Mouse (Mus musculus) intestine, embryonic 16.5 days (tissue): ENCODE data around the gene Islr2. TPM values are rescaled to one million over a fixed set of nuclear protein-coding genes. Genes with fewer than 3 reads are reported as not detected.

Experiments used
- ATAC-seq: fragments of 200-750 bp; cut with Nextera tagmentation; 2 replicates; pipeline ENCODE4 v1.8.0; 2017; ENCODE audit warnings: moderate TSS enrichment, moderate library complexity
- H3K27ac ChIP-seq: fragments of 300-500 bp; sonication (generic); 2 replicates; pipeline ENCODE4 v1.5.1; 2014; ENCODE audit warnings: mild to moderate bottlenecking, low read length
- H3K27me3 ChIP-seq: fragments of 300-500 bp; sonication (generic); replicated peaks from 2 replicates; pipeline ENCODE4 v1.6.1; 2014; ENCODE audit warnings: low read length, control low read depth, mixed read lengths; ENCODE audit not compliant: control insufficient read depth, insufficient read depth
- H3K36me3 ChIP-seq: fragments of 300-500 bp; sonication (generic); 2 replicates; pipeline ENCODE4 v1.6.1; 2014; ENCODE audit warnings: low read length, control low read depth; ENCODE audit not compliant: control insufficient read depth, insufficient read depth
- H3K4me1 ChIP-seq: fragments of 300-500 bp; sonication (generic); 2 replicates; pipeline ENCODE4 v1.6.1; 2014; ENCODE audit warnings: low read length, control low read depth, mixed read lengths; ENCODE audit not compliant: control insufficient read depth, insufficient read depth
- H3K4me2 ChIP-seq: fragments of 300-500 bp; sonication (generic); 2 replicates; pipeline ENCODE4 v1.6.1; 2014; ENCODE audit warnings: low read depth, low read length, control low read depth
- H3K4me3 ChIP-seq: fragments of 300-500 bp; sonication (generic); 2 replicates; pipeline ENCODE4 v1.5.1; 2014; ENCODE audit warnings: mild to moderate bottlenecking, low read length
- H3K9ac ChIP-seq: fragments of 300-500 bp; sonication (generic); 2 replicates; pipeline ENCODE4 v1.6.1; 2014; ENCODE audit warnings: low read depth, low read length
- H3K9me3 ChIP-seq: fragments of 300-500 bp; sonication (generic); 2 replicates; pipeline ENCODE4 v1.6.1; 2016; ENCODE audit warnings: low read length, control low read depth; ENCODE audit not compliant: control insufficient read depth
- WGBS: fragments of 180-500 bp; shearing (Covaris S2); extraction: QIAGEN DNeasy Blood & Tissue Kit; methylation state at CpG from one replicate; pipeline ENCODE4 v1.1.7; 2014; 5-methylcytosine and 5-hydroxymethylcytosine counted together
- polyA plus RNA-seq: library from polyadenylated mRNA; unstranded; fragments of >200 nt; fragmentation: Nextera tagmentation; extraction: Ambion mirVana; gene quantifications from 2 replicates; pipeline ENCODE4 v1.2.1, GENCODE M21; 2015

Gene Islr2
- polyA plus RNA-seq, 1 experiment from 2014 or later: 0.83 TPM

DNA sequence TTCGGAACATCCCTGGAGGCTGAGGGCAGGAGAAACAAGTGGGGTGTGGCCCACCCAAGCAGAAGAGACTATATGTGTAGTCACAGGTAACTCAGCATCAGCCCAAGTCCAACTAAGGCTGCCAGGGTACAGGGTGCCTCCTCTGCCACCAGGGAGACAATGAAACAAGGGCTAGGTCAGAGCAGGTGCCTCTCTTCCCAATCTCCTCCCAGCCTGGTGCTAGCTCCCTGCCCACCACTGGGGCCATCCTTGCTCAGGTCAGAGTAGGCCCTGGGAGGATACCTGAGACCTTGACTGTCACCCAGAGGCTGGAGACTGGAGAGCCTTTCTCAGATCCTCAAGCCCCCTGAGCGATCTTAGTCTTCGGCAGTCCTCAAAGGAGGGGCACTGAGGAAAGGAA lies 41.9 kb downstream of the Islr2 start:
- no peak overlapping the region for H3K4me3 ChIP-seq
- H3K4me2 ChIP-seq: no peak overlapping the region
- H3K27me3 ChIP-seq: no peaks in the 10 kb centered on the region
- no peak for ATAC-seq
- no peak overlapping the region for H3K27ac ChIP-seq
- H3K4me1 ChIP-seq: peaks cover 20% of the 10 kb centered on the region
- H3K9ac ChIP-seq: no peak overlapping the region
- 86% methylated on average over 3 of the region's 3 CpGs for WGBS
- H3K36me3 ChIP-seq: no peaks in the 10 kb centered on the region
- H3K9me3 ChIP-seq: no peaks in the 10 kb centered on the region

GRCm38 (mm10) chr9:58160315-58160714 lies 43.8 kb downstream of the Islr2 start:
- no peaks in the 10 kb centered on the region for H3K27me3 ChIP-seq
- no peak overlapping the region for H3K4me2 ChIP-seq
- peaks cover 38% of the 10 kb centered on the region for H3K4me1 ChIP-seq
- H3K4me3 ChIP-seq: no peak overlapping the region
- H3K36me3 ChIP-seq: no peaks in the 10 kb centered on the region
- ATAC-seq: no peak
- WGBS: 81% methylated on average over 5 of the region's 5 CpGs
- H3K9ac ChIP-seq: no peak overlapping the region; the same call in 1 of the 2 replicates
- no peaks in the 10 kb centered on the region for H3K9me3 ChIP-seq
- peak overlapping the region; percentile 98 for H3K27ac ChIP-seq

DNA sequence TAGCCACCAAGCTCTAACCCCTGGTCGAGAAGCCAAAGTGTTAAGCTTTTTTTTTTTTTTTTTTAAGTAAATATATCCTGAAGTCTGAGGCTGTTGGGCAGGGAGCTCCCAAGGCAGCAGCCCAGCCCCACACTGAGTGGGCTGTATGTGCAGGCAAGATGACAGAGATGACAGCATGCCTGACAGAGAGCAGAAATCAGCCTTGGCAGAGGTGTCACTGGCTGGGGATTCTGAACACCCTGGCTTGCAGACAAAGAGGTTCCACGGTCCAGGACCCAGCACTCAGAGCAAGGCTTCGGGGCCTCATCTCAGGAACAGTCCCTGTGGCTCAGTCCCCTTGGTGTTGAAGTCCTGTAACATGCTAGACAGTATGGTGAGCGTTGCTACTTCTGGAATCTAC lies 44.3 kb downstream of the Islr2 start:
- H3K4me2 ChIP-seq: peak overlapping the region; percentile 67
- peak overlapping the region; percentile 98 for H3K27ac ChIP-seq
- H3K9ac ChIP-seq: no peak overlapping the region; the same call in 1 of the 2 replicates
- 39% methylated on average over 4 of the region's 4 CpGs for WGBS
- H3K4me1 ChIP-seq: peaks cover 42% of the 10 kb centered on the region
- H3K9me3 ChIP-seq: no peaks in the 10 kb centered on the region
- H3K4me3 ChIP-seq: no peak overlapping the region
- no peaks in the 10 kb centered on the region for H3K36me3 ChIP-seq
- 0 out of 2 replicates have a peak, but pooled peaks have one; percentile 20 for ATAC-seq
- H3K27me3 ChIP-seq: no peaks in the 10 kb centered on the region

DNA sequence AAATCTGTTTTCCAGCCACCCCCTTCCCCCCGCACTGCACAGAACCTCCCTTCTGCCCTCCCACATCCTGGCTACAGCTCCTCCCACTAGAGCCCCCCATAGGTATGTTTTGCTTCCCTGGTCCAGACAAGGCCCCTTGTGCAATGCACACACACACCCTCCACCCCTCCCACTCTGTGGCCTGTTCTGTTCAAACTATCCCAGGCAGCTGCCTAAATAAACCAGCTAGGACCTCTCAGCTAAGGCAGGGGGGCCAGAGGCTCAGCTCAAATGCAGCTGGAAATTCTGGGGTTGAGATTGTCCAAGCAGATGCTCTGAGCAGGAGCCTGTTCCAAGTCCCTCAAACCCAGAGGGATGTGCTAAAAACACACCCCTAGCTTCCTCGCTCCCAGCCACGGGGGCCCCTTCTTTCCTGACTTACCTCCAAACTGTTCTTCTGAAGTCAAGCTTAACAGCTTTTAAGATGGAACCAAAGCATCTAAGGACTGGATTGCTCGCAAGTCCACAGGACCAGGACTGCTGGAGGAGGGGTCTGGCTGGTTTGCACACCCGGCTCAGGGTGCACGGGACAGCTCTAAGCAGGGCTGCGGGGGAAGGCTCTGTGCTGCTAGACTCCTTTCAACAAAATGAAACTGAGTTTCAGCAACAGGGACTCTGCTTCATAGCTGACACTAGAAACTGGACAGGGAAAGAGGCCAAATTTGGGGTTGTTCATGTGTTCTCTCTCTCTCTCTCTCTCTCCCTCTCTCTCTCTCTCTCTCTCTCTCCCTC lies 45.4 kb downstream of the Islr2 start:
- Histone ChIP-seq H3K9me3 (no peaks in the 10 kb centered on the region), H3K4me3 (peak overlapping the region; percentile 44), H3K4me2 (peak overlapping the region; percentile 67), H3K27ac (peak overlapping the region; percentile 98), H3K9ac (peak overlapping the region; percentile 64), H3K27me3 (no peaks in the 10 kb centered on the region), H3K36me3 (no peaks in the 10 kb centered on the region), H3K4me1 (peaks cover 46% of the 10 kb centered on the region)
- 24% methylated on average over 7 of the region's 7 CpGs for WGBS
- peak; percentile 87 for ATAC-seq

GRCm38 (mm10) chr9:58157838-58158237 lies 46.3 kb downstream of the Islr2 start:
- H3K36me3 ChIP-seq: no peaks in the 10 kb centered on the region
- H3K4me2 ChIP-seq: peak overlapping the region; percentile 67
- no peaks in the 10 kb centered on the region for H3K27me3 ChIP-seq
- H3K4me3 ChIP-seq: peak overlapping the region; percentile 44
- H3K9ac ChIP-seq: peak overlapping the region; percentile 64
- peaks cover 53% of the 10 kb centered on the region for H3K4me1 ChIP-seq
- WGBS: 68% methylated on average over 13 of the region's 13 CpGs
- no peaks in the 10 kb centered on the region for H3K9me3 ChIP-seq
- H3K27ac ChIP-seq: peak overlapping the region; percentile 98
- ATAC-seq: no peak

DNA sequence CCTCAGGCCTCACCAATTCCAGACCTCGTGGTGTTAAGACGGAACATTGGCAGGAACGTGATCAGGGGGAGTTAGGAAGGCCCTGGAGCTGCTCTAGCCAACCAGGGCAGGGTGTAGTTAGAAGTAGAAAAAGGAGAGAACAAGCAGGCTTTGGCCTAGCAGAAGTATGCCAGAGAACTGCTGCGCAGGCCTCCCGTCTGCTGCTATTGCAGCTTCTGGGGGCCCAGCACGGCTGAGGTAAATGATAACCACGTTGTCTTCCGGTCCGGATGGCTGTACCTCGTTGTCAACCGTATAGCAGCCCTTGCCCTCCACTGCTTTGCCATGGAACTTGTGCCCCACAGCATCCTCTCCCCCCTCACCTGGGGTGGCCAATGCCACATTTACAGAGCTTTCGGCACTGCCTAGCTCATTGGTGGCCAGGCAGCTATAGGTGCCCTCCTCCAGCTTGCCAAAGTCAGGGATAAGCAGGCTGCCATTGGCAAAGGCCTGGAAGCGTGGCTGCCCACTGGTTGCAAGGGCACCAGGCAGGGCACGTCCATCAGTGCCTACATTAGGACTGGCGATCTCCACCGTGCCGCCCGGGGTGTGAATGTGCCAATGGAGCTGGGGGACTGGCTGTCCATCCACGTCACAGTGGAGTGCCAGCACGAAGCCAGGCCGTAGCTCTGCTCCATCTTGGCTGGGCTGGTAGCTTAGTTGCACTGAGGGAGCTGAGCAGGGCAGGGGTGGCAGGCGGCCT lies 47.1 kb downstream of the Islr2 start:
- peaks cover 53% of the 10 kb centered on the region for H3K4me1 ChIP-seq
- no peak for ATAC-seq
- H3K4me2 ChIP-seq: peak overlapping the region; percentile 67
- H3K9ac ChIP-seq: peak overlapping the region; percentile 64
- H3K27me3 ChIP-seq: no peaks in the 10 kb centered on the region
- WGBS: 81% methylated on average over 22 of the region's 22 CpGs
- H3K9me3 ChIP-seq: no peaks in the 10 kb centered on the region
- peak overlapping the region; percentile 98 for H3K27ac ChIP-seq
- peak overlapping the region; percentile 44 for H3K4me3 ChIP-seq
- no peaks in the 10 kb centered on the region for H3K36me3 ChIP-seq

- no peaks in the 10 kb centered on the region for H3K9me3 ChIP-seq
- H3K27ac ChIP-seq: peak overlapping the region; percentile 59
- peak; percentile 25; the same call in 1 of the 2 replicates for ATAC-seq
- no peak overlapping the region for H3K9ac ChIP-seq
- no peak overlapping the region for H3K4me2 ChIP-seq
- 34% methylated on average over 3 of the region's 3 CpGs for WGBS
- H3K27me3 ChIP-seq: no peaks in the 10 kb centered on the region
- no peaks in the 10 kb centered on the region for H3K36me3 ChIP-seq
- H3K4me1 ChIP-seq: peaks cover 51% of the 10 kb centered on the region
- no peak overlapping the region for H3K4me3 ChIP-seq
Observed at GRCm38 (mm10) chr9:58155366-58155765, 48.8 kb downstream of the Islr2 start.

- Histone ChIP-seq H3K9me3 (no peaks in the 10 kb centered on the region), H3K36me3 (no peaks in the 10 kb centered on the region), H3K4me1 (peaks cover 40% of the 10 kb centered on the region), H3K9ac (no peak overlapping the region), H3K27ac (peak overlapping the region; percentile 5; the same call in 1 of the 2 replicates), H3K4me3 (no peak overlapping the region), H3K27me3 (no peaks in the 10 kb centered on the region), H3K4me2 (no peak overlapping the region)
- WGBS: 79% methylated on average over 3 of the region's 3 CpGs
- no peak for ATAC-seq
Observed at GRCm38 (mm10) chr9:58153095-58153494, 51.0 kb downstream of the Islr2 start.

- WGBS: 72% methylated on average over 4 of the region's 4 CpGs
- H3K4me1 ChIP-seq: peaks cover 20% of the 10 kb centered on the region
- no peak for ATAC-seq
Observed at GRCm38 (mm10) chr9:58150733-58151361, 53.3 kb downstream of the Islr2 start.

More at GRCm38 (mm10) chr9:58150733-58151361, 53.3 kb downstream of the Islr2 start:
- no peak overlapping the region for H3K4me3 ChIP-seq
- H3K27ac ChIP-seq: no peak overlapping the region
- H3K9me3 ChIP-seq: no peaks in the 10 kb centered on the region
- H3K27me3 ChIP-seq: no peaks in the 10 kb centered on the region
- no peak overlapping the region for H3K9ac ChIP-seq
- H3K4me2 ChIP-seq: no peak overlapping the region
- H3K36me3 ChIP-seq: no peaks in the 10 kb centered on the region
